Comparison of ENCODE assay signal across 8 mouse cellular contexts in genomic region chr13:62015424-62016167, GRCm38 (mm10).
DNase-seq lines count a peak whose midpoint lies in the region; ATAC-seq lines count a peak whose summit lies in the region.
"Not testable (repeated sequence)": the region's sequence is repeated elsewhere in the genome, so short reads cannot be mapped to it uniquely, and the experiment has no call there.

No protein-coding gene starts in this region.

- not testable (repeated sequence) for H3K9me3 ChIP-seq in ES-E14 (ENCODE audit: control insufficient read depth, insufficient read depth, low read depth, low read length); forebrain, embryonic 14.5 days (replicated peaks; ENCODE audit: control insufficient read depth, low read length); liver, embryonic 12.5 days (replicated peaks); stomach, embryonic 16.5 days (replicated peaks; ENCODE audit: control insufficient read depth, low read length)

- peak; percentile 89 for ATAC-seq in forebrain, embryonic 14.5 days
- ATAC-seq in liver, embryonic 12.5 days, result peak; percentile 94
- ATAC-seq in stomach, embryonic 16.5 days (ENCODE audit: insufficient read depth, low FRiP score), result peak; percentile 76

- not testable (repeated sequence) for H3K27me3 ChIP-seq in forebrain, embryonic 14.5 days (replicated peaks; ENCODE audit: control insufficient read depth, insufficient read depth, low read length); liver, embryonic 12.5 days (replicated peaks); stomach, embryonic 16.5 days (ENCODE audit: control insufficient read depth, insufficient read depth, low read length)

- intact Hi-C loops in heart, postnatal 14 days (cut with DNase I), result not testable (repeated sequence)

- DNase-seq in ES-E14 (ENCODE audit: low read depth, low spot score), result peak; percentile 51
- peak; percentile 15 for DNase-seq in cerebellum, adult 11-12 months
- DNase-seq in forebrain, embryonic 14.5 days (ENCODE audit: low spot score), result peak; percentile 76
- DNase-seq in heart, postnatal 14 days, result peak; percentile 19 to 41
- DNase-seq in kidney, postnatal 36 days, result peak; percentile 45 to 51
- DNase-seq in naive thymus-derived CD4-positive, alpha-beta T cell, adult 2 months (ENCODE audit: low read depth), result peak; percentile 61

- peak overlapping the region; percentile 80 to 99 for H3K4me3 ChIP-seq in ES-E14 (ENCODE audit: insufficient read depth in 1 of 2, low read depth in 1 of 2, low read length in 2 of 2, poor library complexity in 1 of 2, severe bottlenecking in 1 of 2)
- H3K4me3 ChIP-seq in forebrain, embryonic 14.5 days (ENCODE audit: low read depth, low read length), result peak overlapping the region; percentile 37
- H3K4me3 ChIP-seq in liver, embryonic 12.5 days, result peak overlapping the region; percentile 75
- H3K4me3 ChIP-seq in stomach, embryonic 16.5 days (replicated peaks; ENCODE audit: low read length), result peak overlapping the region; percentile 68

- H3K4me1 ChIP-seq in ES-E14 (ENCODE audit: control insufficient read depth in 2 of 2, insufficient read depth in 2 of 2, low read length in 2 of 2, poor library complexity in 1 of 2); forebrain, embryonic 14.5 days (ENCODE audit: control insufficient read depth, insufficient read depth, low read length); liver, embryonic 12.5 days; stomach, embryonic 16.5 days (ENCODE audit: control insufficient read depth, insufficient read depth, low read length): not testable (repeated sequence)

- H3K36me3 ChIP-seq in ES-E14 (ENCODE audit: control insufficient read depth, insufficient read depth, low read length, poor library complexity, severe bottlenecking); forebrain, embryonic 14.5 days (ENCODE audit: control insufficient read depth, insufficient read depth, low read length); liver, embryonic 12.5 days; stomach, embryonic 16.5 days (ENCODE audit: control insufficient read depth, insufficient read depth, low read length): not testable (repeated sequence)

- H3K9ac ChIP-seq in ES-E14 (ENCODE audit: insufficient read depth, low read depth, low read length, poor library complexity, severe bottlenecking), result peak overlapping the region; percentile 84
- H3K9ac ChIP-seq in forebrain, embryonic 14.5 days (ENCODE audit: low read length), result peak overlapping the region; percentile 72
- peak overlapping the region; percentile 73 for H3K9ac ChIP-seq in liver, embryonic 12.5 days
- peak overlapping the region; percentile 83 for H3K9ac ChIP-seq in stomach, embryonic 16.5 days (ENCODE audit: low read length)

- in situ Hi-C loops in ES-E14 (cut with MboI; ENCODE audit: low sequenced_read_pairs in 2 of 2, unreplicated experiment in 2 of 2), result loop anchor here in 1 of 2 experiments (25.0 kb wide), 1 partner anchor 97 kb away; no protein-coding TSS in a partner anchor

- H3K4me2 ChIP-seq in forebrain, embryonic 14.5 days (ENCODE audit: low read length), result peak overlapping the region; percentile 53
- peak overlapping the region; percentile 72 for H3K4me2 ChIP-seq in liver, embryonic 12.5 days
- peak overlapping the region; percentile 53 for H3K4me2 ChIP-seq in stomach, embryonic 16.5 days (ENCODE audit: low read depth, low read length)

- peak overlapping the region; percentile 48 for H3K27ac ChIP-seq in ES-E14 (ENCODE audit: insufficient read depth, low read depth, low read length, poor library complexity, severe bottlenecking)
- H3K27ac ChIP-seq in forebrain, embryonic 14.5 days (ENCODE audit: low read depth, low read length), result not testable (repeated sequence)
- H3K27ac ChIP-seq in liver, embryonic 12.5 days, result peak overlapping the region; percentile 74
- H3K27ac ChIP-seq in stomach, embryonic 16.5 days (ENCODE audit: low read length), result peak overlapping the region; percentile 80

- 2% methylated on average over 22 of the region's 22 CpGs for WGBS in forebrain, embryonic 14.5 days
- WGBS in liver, embryonic 12.5 days (ENCODE audit: insufficient replicate concordance), result 1% methylated on average over 22 of the region's 22 CpGs
- WGBS in stomach, embryonic 16.5 days, result under 1% methylated on average over 22 of the region's 22 CpGs

Comparison
In these comparisons a context has a peak if more than half of its experiments do, and no peak if none do; other contexts are left out.
1. DNase-seq: peak in every context shown above with its lines; median percentile 76 in forebrain, embryonic 14.5 days; 61 in naive thymus-derived CD4-positive, alpha-beta T cell, adult 2 months; 51 in ES-E14; 48 in kidney, postnatal 36 days; 30 in heart, postnatal 14 days; 15 in cerebellum, adult 11-12 months.
2. H3K4me3 ChIP-seq: peak in every context shown above with its lines; median percentile 90 in ES-E14; 75 in liver, embryonic 12.5 days; 68 in stomach, embryonic 16.5 days; 37 in forebrain, embryonic 14.5 days.